Mouse (Mus musculus) bone marrow macrophage, adult 2 months (primary cell): Measurements from ENCODE around the gene Mus81.

Experiments used
- CTCF ChIP-seq: IDR thresholded peaks from 2 replicates; pipeline ENCODE4 v1.5.1; 2012; ENCODE audit warnings: low read depth, mild to moderate bottlenecking, low read length, moderate library complexity
- POLR2A ChIP-seq: IDR thresholded peaks from 2 replicates; pipeline ENCODE4 v1.6.1; 2012; ENCODE audit warnings: mild to moderate bottlenecking, low read depth, low read length, borderline replicate concordance

DNA sequence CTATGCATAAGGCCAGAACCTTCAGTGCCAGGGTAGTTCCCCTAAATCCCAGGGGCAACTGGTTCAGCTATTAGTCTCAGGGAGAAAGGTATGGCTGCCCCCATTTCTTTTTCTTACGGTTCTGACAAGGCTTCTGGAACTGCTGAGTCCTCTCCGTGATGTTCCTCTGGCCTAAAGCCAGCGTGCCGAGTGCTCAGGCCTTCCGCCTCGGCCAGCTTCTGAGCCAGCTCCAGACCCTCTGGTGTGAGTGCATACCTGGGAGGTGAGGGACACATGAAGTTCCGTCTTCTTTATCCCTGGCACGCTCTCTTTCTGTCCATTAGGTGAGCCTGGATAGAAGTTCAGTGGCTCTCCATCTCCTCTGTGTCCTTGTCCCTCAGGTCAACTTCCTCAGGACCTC lies 2.8 kb downstream of the Mus81 start:
- no peak for TF ChIP-seq CTCF
- TF ChIP-seq POLR2A: no peak
